Mouse (Mus musculus): Measurements from ENCODE around the gene Bcl2a1d. TPM values are rescaled to one million over a fixed set of nuclear protein-coding genes. Genes with fewer than 3 reads are reported as not detected.
A peak's percentile ranks its signal among the peaks of the same experiment; 100 is the strongest.
"Not testable (repeated sequence)": the region's sequence is repeated elsewhere in the genome, so short reads cannot be mapped to it uniquely, and the experiment has no call there.

Bcl2a1d gene
- total RNA-seq (2014; rRNA removed) (0.62 TPM in 1 of 2 replicates, not detected in the other), polyA plus RNA-seq (2015; fragmentation: Nextera tagmentation; extraction: Ambion mirVana) (not detected in 2 replicates)

- not testable (repeated sequence) for H3K4me2 ChIP-seq (ENCODE audit: low read depth); H3K9me3 ChIP-seq (ENCODE audit: low read length); H3K27me3 ChIP-seq (ENCODE audit: insufficient read depth, low read length); H3K4me3 ChIP-seq (ENCODE audit: low read depth, low read length); H3K27ac ChIP-seq (ENCODE audit: low read depth, low read length); H3K9ac ChIP-seq; DNase-seq; ATAC-seq; H3K36me3 ChIP-seq (ENCODE audit: insufficient read depth); H3K4me1 ChIP-seq (ENCODE audit: insufficient read depth)
- WGBS = 95% methylated on average over 5 of the region's 5 CpGs
Observed at GRCm38 (mm10) chr9:88731728-88732127, at the start of gene Bcl2a1d. Bcl2a1d (minus strand) TSS chr9:88731914.

DNA sequence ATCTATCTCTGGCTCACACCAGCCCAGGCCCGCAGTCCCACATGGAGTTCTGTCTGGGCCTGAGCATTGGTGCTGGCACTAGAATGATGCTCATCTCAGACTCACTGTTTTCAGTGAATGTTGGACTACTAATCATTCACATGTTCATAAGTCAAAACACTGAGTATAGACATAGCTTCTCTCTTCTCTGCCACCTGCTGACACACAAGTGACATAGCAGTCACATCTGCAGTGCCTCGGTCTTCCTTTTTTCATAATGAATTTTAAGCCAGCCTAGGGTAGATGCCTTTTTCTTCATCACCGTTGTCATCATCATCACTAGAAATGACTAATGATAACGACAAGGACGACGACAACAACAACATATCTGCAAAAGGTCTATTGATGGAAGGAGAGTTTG is 38.5 kb upstream of the Bcl2a1d start:
- H3K9me3 ChIP-seq (ENCODE audit: low read length); DNase-seq; H3K27ac ChIP-seq (ENCODE audit: low read depth, low read length); H3K9ac ChIP-seq; H3K36me3 ChIP-seq (ENCODE audit: insufficient read depth); H3K27me3 ChIP-seq (ENCODE audit: insufficient read depth, low read length); H3K4me2 ChIP-seq (ENCODE audit: low read depth); ATAC-seq; H3K4me1 ChIP-seq (ENCODE audit: insufficient read depth); H3K4me3 ChIP-seq (ENCODE audit: low read depth, low read length): not testable (repeated sequence)
- 91% methylated on average over 2 of the region's 6 CpGs for WGBS

GRCm38 (mm10) chr9:88769470-88769869 is 37.8 kb upstream of the Bcl2a1d start:
- WGBS = 90% methylated on average over 4 of the region's 5 CpGs
- H3K4me2 ChIP-seq (ENCODE audit: low read depth); ATAC-seq; H3K4me1 ChIP-seq (ENCODE audit: insufficient read depth); DNase-seq; H3K27me3 ChIP-seq (ENCODE audit: insufficient read depth, low read length); H3K36me3 ChIP-seq (ENCODE audit: insufficient read depth); H3K9ac ChIP-seq; H3K4me3 ChIP-seq (ENCODE audit: low read depth, low read length); H3K27ac ChIP-seq (ENCODE audit: low read depth, low read length); H3K9me3 ChIP-seq (ENCODE audit: low read length): not testable (repeated sequence)

GRCm38 (mm10) chr9:88746687-88747086 is 15.0 kb upstream of the Bcl2a1d start:
- H3K9ac ChIP-seq; H3K4me2 ChIP-seq (ENCODE audit: low read depth); ATAC-seq; H3K36me3 ChIP-seq (ENCODE audit: insufficient read depth); H3K4me1 ChIP-seq (ENCODE audit: insufficient read depth); H3K27me3 ChIP-seq (ENCODE audit: insufficient read depth, low read length); H3K27ac ChIP-seq (ENCODE audit: low read depth, low read length); H3K9me3 ChIP-seq (ENCODE audit: low read length); H3K4me3 ChIP-seq (ENCODE audit: low read depth, low read length); DNase-seq: not testable (repeated sequence)
- WGBS = 43% methylated on average over 1 of the region's 2 CpGs
- TF ChIP-seq CTCF (IDR thresholded peaks at IDR 0.05; ENCODE audit: low read depth) = peak; percentile 41

- not testable (repeated sequence) for H3K27ac ChIP-seq (ENCODE audit: low read depth, low read length); H3K4me2 ChIP-seq (ENCODE audit: low read depth); H3K9ac ChIP-seq; ATAC-seq; H3K4me1 ChIP-seq (ENCODE audit: insufficient read depth); H3K9me3 ChIP-seq (ENCODE audit: low read length); H3K27me3 ChIP-seq (ENCODE audit: insufficient read depth, low read length); H3K36me3 ChIP-seq (ENCODE audit: insufficient read depth); DNase-seq; H3K4me3 ChIP-seq (ENCODE audit: low read depth, low read length)
- 83% methylated on average over 1 of the region's 2 CpGs for WGBS
Observed at GRCm38 (mm10) chr9:88746046-88746445, 14.3 kb upstream of the Bcl2a1d start.

DNA sequence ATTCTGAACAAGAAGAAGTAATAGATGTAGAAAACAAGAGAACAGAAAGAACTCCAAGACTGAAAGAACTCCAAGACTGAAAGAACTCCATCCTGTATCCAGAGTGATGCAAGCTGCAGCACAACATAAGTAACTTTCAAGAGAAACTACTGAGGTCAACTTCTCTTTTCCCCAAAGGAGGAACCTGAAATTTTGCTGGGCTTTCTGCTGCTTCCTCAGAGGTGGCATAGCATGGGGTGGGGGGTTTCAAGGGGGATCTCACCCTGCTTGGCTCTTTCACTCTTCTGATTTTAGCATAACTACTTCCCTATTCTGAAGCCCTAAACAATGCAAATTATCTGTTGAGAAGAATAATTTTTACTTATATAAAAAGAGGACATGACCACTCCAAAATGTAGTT is 3.6 kb upstream of the Bcl2a1d start:
- H3K4me3 ChIP-seq (ENCODE audit: low read depth, low read length); H3K9ac ChIP-seq; H3K4me2 ChIP-seq (ENCODE audit: low read depth); ATAC-seq; DNase-seq; H3K4me1 ChIP-seq (ENCODE audit: insufficient read depth); H3K27ac ChIP-seq (ENCODE audit: low read depth, low read length); H3K9me3 ChIP-seq (ENCODE audit: low read length); H3K27me3 ChIP-seq (ENCODE audit: insufficient read depth, low read length); H3K36me3 ChIP-seq (ENCODE audit: insufficient read depth): not testable (repeated sequence)

DNA sequence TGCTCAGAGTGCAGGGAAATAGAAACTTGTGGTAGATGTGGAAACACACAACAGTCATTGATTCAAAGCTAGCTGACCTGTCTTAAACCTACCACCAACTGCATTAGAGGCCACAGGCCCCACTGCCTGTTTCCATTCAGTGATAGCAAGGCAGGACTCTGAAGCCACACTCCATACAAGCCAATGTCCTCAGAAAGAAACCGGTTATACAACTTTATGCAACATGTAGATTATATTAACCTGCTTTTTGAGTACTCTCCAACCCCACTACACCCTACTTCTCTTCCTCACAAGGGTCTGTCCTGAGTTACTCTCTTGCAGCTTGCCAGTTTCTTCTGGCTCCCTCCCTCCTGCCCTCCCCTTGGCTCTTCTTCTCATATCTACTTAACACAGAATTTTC is 1.5 kb upstream of the Bcl2a1d start:
- H3K36me3 ChIP-seq (ENCODE audit: insufficient read depth); ATAC-seq; H3K4me2 ChIP-seq (ENCODE audit: low read depth); DNase-seq; H3K9ac ChIP-seq; H3K4me3 ChIP-seq (ENCODE audit: low read depth, low read length); H3K27me3 ChIP-seq (ENCODE audit: insufficient read depth, low read length); H3K4me1 ChIP-seq (ENCODE audit: insufficient read depth); H3K27ac ChIP-seq (ENCODE audit: low read depth, low read length); H3K9me3 ChIP-seq (ENCODE audit: low read length): not testable (repeated sequence)
- 84% methylated on average over 1 of the region's 1 CpGs for WGBS

DNA sequence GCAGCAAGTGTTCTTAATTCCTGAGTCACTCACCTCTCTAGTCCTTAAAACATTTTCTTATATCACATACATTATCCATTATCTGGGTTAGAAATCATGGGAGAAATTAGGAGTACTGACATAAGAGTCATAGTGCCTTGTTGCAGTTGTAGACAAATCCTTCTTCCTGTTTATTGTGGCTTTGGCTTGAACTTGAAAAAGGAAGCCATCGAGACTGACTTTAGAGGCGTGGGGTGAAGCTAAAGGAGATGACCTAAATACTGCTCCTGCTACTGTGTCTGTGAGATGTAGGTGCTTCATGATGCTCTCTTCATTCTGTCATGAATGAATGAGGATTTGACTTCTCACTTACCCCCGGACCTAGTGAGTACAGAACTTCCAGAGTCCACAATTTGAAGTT is 620 bp upstream of the Bcl2a1d start:
- H3K4me2 ChIP-seq (ENCODE audit: low read depth); H3K9me3 ChIP-seq (ENCODE audit: low read length); ATAC-seq; DNase-seq; H3K27ac ChIP-seq (ENCODE audit: low read depth, low read length); H3K9ac ChIP-seq; H3K27me3 ChIP-seq (ENCODE audit: insufficient read depth, low read length); H3K4me1 ChIP-seq (ENCODE audit: insufficient read depth); H3K4me3 ChIP-seq (ENCODE audit: low read depth, low read length); H3K36me3 ChIP-seq (ENCODE audit: insufficient read depth): not testable (repeated sequence)
- 91% methylated on average over 1 of the region's 3 CpGs for WGBS

- ATAC-seq; H3K27ac ChIP-seq (ENCODE audit: low read depth, low read length): not testable (repeated sequence)
Observed at GRCm38 (mm10) chr9:88728311-88728710, 3.4 kb downstream of the Bcl2a1d start.

DNA sequence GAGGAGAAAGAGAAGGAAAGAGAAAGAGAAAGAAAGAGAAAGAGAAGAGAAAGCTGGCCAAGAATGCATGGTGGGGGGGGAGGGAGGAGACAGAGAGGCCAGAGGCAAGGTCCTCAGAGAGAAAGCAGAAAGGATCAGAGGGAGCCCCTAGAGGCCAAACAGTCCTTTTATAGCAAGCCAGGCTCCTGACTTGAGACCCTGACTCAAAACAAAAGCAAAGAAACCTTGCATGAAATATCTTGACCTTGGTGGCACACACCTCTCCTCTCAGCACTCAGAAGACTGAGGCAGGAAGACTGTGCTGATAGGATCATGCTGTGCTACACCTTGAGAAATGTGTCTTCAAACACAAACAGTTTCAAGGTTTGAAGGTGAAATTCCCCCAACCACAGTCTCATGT is 10.1 kb downstream of the Bcl2a1d start:
- H3K4me3 ChIP-seq (ENCODE audit: low read depth, low read length); H3K4me2 ChIP-seq (ENCODE audit: low read depth); H3K27ac ChIP-seq (ENCODE audit: low read depth, low read length); H3K4me1 ChIP-seq (ENCODE audit: insufficient read depth); H3K36me3 ChIP-seq (ENCODE audit: insufficient read depth); H3K9me3 ChIP-seq (ENCODE audit: low read length); ATAC-seq; H3K27me3 ChIP-seq (ENCODE audit: insufficient read depth, low read length); H3K9ac ChIP-seq; DNase-seq: not testable (repeated sequence)

More at GRCm38 (mm10) chr9:88728311-88728710, 3.4 kb downstream of the Bcl2a1d start:
- H3K27me3 ChIP-seq (ENCODE audit: insufficient read depth, low read length); H3K4me3 ChIP-seq (ENCODE audit: low read depth, low read length); H3K9ac ChIP-seq; H3K9me3 ChIP-seq (ENCODE audit: low read length); H3K4me2 ChIP-seq (ENCODE audit: low read depth); DNase-seq; H3K4me1 ChIP-seq (ENCODE audit: insufficient read depth); H3K36me3 ChIP-seq (ENCODE audit: insufficient read depth): not testable (repeated sequence)

- peak; percentile 70 for ATAC-seq
- H3K4me1 ChIP-seq (ENCODE audit: insufficient read depth); H3K9me3 ChIP-seq (ENCODE audit: low read length); H3K36me3 ChIP-seq (ENCODE audit: insufficient read depth); H3K27me3 ChIP-seq (ENCODE audit: insufficient read depth, low read length): not testable (repeated sequence)
- peak within 1 kb of the TSS; percentile 49 for H3K9ac ChIP-seq
- WGBS = 14% methylated on average over 11 of the region's 12 CpGs
- H3K4me2 ChIP-seq (ENCODE audit: low read depth) = peak within 1 kb of the TSS; percentile 46
- peak within 1 kb of the TSS; percentile 33 for H3K4me3 ChIP-seq (ENCODE audit: low read depth, low read length)
- DNase-seq = peak; percentile 58
- peak within 1 kb of the TSS; percentile 81 for H3K27ac ChIP-seq (ENCODE audit: low read depth, low read length)
Observed at GRCm38 (mm10) chr9:88719989-88720537, 11.7 kb downstream of the Bcl2a1d start, which contains the start of gene Mthfsl. Mthfsl (minus strand) TSS chr9:88720296.
